Mouse (Mus musculus) frontal cortex, adult 2 months (tissue): ENCODE measurements around the gene Dlx3. TPM values are rescaled to one million over a fixed set of nuclear protein-coding genes. Genes with fewer than 3 reads are reported as not detected.

ENCODE experiments used
- DNase-seq, 2 experiments: peaks; one replicate each; pipeline ENCODE4 v3.0.0; 2022; ENCODE audit warnings: low spot score in 1 of 2; ENCODE audit errors: extremely low spot score in 1 of 2
- polyA plus RNA-seq: library from polyadenylated mRNA; depleted of rRNA; stranded (reverse); fragments of >200 nt; gene quantifications from 2 replicates; pipeline ENCODE4 v1.2.3, GENCODE M21; 2012; rRNA removed

The Dlx3 gene
- polyA plus RNA-seq, 1 experiment = not detected

GRCm38 (mm10) chr11:95150269-95151049 is 30.5 kb downstream of the Dlx3 start:
- no peak for DNase-seq

DNA sequence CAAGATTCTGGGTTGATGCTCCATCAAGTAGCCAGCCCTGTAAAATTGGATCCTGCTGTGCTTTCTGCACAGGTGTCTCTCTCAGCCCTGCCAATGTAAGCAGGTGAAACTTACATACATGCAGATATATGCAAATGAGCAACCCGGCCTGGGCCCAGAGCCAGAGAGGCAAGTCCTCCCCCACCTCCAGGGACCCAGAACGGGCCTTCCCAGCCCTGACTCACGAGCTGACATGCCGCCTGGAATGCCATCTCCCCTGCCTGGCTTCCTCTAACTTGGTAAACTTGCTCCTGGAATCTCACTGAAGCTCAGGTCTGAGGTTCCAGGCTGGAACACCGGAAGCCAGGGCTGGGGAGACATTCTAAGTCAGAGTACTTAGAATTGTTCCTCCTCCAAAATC is 33.2 kb downstream of the Dlx3 start:
- no peak for DNase-seq

GRCm38 (mm10) chr11:95153681-95154080 is 33.8 kb downstream of the Dlx3 start:
- DNase-seq = no peak

DNA sequence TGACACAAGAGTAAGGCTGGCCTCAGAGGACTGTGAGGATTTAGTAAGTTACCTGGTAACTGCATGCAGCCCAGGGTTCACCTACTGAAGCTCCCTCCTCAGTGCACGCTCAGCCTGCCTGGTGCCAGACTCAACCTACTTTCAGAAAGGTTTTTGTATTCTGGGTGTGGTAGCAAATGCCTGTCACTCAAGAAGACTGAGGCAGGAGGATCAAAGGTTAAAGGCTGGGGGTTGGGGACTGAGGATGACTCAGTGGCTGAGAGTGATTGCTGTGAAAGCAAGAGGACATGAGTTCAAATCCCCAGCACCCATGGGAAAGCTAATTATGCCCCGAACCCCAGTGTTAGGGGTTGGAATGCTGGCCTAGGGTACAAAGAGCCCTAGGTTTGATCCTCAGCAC is 35.6 kb downstream of the Dlx3 start:
- no peak for DNase-seq

GRCm38 (mm10) chr11:95157356-95157755 is 37.4 kb downstream of the Dlx3 start:
- DNase-seq = no peak

- DNase-seq = no peak
Observed at GRCm38 (mm10) chr11:95157872-95158271, 38.0 kb downstream of the Dlx3 start.

DNA sequence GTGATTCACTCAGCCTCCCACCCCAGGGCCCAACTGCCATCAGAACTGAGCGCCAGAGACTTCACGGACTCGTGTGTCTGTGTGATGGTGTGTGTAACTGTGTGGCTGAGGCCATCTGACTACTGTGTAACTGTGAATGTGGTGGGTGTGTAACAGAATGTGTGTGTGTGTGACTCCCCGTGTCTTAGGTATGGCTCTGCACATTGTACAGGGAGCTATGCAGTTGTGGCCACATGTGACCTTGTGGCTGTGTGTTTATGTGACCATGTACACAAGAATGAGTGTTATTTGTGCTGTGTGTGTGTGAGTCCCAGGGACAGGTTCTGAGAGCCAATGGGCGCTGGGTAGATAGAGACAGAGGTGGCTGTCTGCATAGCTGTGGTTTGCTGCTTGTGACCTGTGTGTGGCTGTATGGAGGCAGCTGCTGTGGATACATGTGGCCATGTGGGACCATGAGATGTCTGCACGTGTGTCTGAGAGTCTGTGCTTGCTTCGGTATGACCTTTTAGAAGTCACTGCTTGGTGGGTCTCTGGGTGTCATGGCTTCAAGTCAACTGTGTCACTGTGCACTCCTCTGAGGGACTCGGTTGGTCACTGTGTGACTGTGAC is 39.9 kb downstream of the Dlx3 start:
- DNase-seq = no peak

GRCm38 (mm10) chr11:95160693-95161092 is 40.8 kb downstream of the Dlx3 start:
- DNase-seq = no peak

DNA sequence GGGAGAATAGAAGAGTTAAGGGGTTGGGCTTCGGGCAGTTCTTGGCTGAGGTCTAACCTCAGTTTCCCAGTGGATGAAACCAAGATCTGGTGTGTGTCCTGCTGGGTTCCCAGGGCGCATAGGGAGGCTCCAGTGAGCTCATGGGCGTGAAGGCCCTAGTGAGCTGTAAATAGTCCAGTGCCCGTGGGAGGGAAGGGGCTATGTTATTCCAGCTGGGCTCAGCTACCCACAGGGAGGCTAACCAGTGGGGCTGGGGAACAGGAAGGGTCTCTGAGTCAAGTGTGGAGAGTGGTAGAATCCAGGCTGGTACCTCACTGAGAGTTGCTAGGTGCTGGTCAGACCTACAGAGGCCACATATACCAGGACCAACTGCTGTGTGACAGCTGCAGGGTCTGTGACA is 41.8 kb downstream of the Dlx3 start:
- DNase-seq = no peak

DNA sequence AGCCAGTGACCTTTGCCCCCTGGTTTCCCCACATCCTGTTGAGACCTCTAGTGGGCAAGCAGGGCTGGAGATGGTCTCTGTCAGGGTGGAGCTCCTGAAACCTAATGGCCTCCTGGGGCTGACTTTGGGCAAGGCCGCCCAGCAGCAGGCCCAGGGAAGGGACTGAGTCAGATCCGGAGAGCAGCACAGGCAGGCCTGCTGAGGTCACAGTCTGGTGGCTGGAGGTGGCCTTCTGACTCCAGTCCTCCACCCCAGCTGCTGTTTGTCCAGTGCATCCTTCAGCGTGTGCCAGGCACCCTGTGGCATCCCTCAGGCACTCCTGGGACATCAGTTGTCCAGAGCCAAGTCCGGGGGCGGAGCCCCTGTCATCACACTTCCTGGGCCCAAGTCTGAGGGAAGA is 45.9 kb downstream of the Dlx3 start:
- no peak for DNase-seq

Other genes with a start within 250 kb of the Dlx3 start
- gene Col1a1, start 183.9 kb upstream of the Dlx3 start, polyA plus RNA-seq = 6.9 and 8.7 TPM in 2 replicates
- gene Hils1, start 152.5 kb upstream of the Dlx3 start, polyA plus RNA-seq = not detected in 2 replicates
- gene Sgca, start 143.8 kb upstream of the Dlx3 start, polyA plus RNA-seq = 1.1 and 1.4 TPM in 2 replicates
- 296 and 312 TPM in 2 replicates for gene Ppp1r9b, start 129.1 kb upstream of the Dlx3 start, polyA plus RNA-seq
- gene Samd14, start 110.2 kb upstream of the Dlx3 start, polyA plus RNA-seq = 27.5 and 28.1 TPM in 2 replicates
- 88.7 and 97.3 TPM in 2 replicates for gene Pdk2, start 78.8 kb upstream of the Dlx3 start, polyA plus RNA-seq
- 12.7 and 14.0 TPM in 2 replicates for gene Itga3, start 43.3 kb upstream of the Dlx3 start, polyA plus RNA-seq
- gene Dlx4, start 26.1 kb downstream of the Dlx3 start, polyA plus RNA-seq = 0.08 TPM in 1 of 2 replicates, not detected in the other
- 0.12 TPM in 1 of 2 replicates, not detected in the other for gene Tac4, start 141.4 kb downstream of the Dlx3 start, polyA plus RNA-seq
- gene Kat7, start 190.1 kb downstream of the Dlx3 start, polyA plus RNA-seq = 55.2 and 55.4 TPM in 2 replicates
- 11.4 and 12.5 TPM in 2 replicates for gene Fam117a, start 216.9 kb downstream of the Dlx3 start, polyA plus RNA-seq